Mouse (Mus musculus): ENCODE measurements around the gene Krtap19-4. TPM values are rescaled to one million over a fixed set of nuclear protein-coding genes. Genes with fewer than 3 reads are reported as not detected.

Krtap19-4 gene
- polyA plus RNA-seq (2016; fragmentation: Nextera tagmentation; extraction: Ambion mirVana), result not detected in 2 replicates

GRCm38 (mm10) chr16:88884989-88885388 lies at the start of gene Krtap19-4:
Krtap19-4 (minus strand) TSS chr16:88885089.
- H3K9me3 ChIP-seq, result no peaks in the 10 kb centered on the region
- no peak within 1 kb of the TSS for H3K27ac ChIP-seq
- WGBS, result 95% methylated on average over 5 of the region's 5 CpGs
- DNase-seq (ENCODE audit: extremely low spot score, low spot score), result no peak
- H3K36me3 ChIP-seq (replicated peaks), result no peaks in the 10 kb centered on the region
- no peak within 1 kb of the TSS for H3K4me3 ChIP-seq
- no peaks in the 10 kb centered on the region for H3K27me3 ChIP-seq (ENCODE audit: poor library complexity, severe bottlenecking)
- no peaks in the 10 kb centered on the region for H3K4me1 ChIP-seq

- Histone ChIP-seq H3K4me1 (no peaks in the 10 kb centered on the region), H3K27ac (no peak within 1 kb of the TSS), H3K9me3 (no peaks in the 10 kb centered on the region), H3K4me3 (no peak within 1 kb of the TSS), H3K36me3 (replicated peaks) (no peaks in the 10 kb centered on the region), H3K27me3 (ENCODE audit: poor library complexity, severe bottlenecking) (no peaks in the 10 kb centered on the region)
- WGBS, result 94% methylated on average over 3 of the region's 3 CpGs
- DNase-seq (ENCODE audit: extremely low spot score, low spot score), result no peak
Observed at GRCm38 (mm10) chr16:88932165-88932564, 47.3 kb upstream of the Krtap19-4 start, which contains the start of gene Krtap19-9b. Krtap19-9b (minus strand) TSS chr16:88932265.

GRCm38 (mm10) chr16:88896357-88896756 lies 11.5 kb upstream of the Krtap19-4 start, which contains the start of gene Krtap19-5:
Krtap19-5 (minus strand) TSS chr16:88896457.
- WGBS, result 93% methylated on average over 6 of the region's 6 CpGs
- Histone ChIP-seq H3K4me3 (no peak within 1 kb of the TSS), H3K27me3 (ENCODE audit: poor library complexity, severe bottlenecking) (no peaks in the 10 kb centered on the region), H3K9me3 (no peaks in the 10 kb centered on the region), H3K27ac (no peak within 1 kb of the TSS), H3K36me3 (replicated peaks) (no peaks in the 10 kb centered on the region), H3K4me1 (no peaks in the 10 kb centered on the region)
- DNase-seq (ENCODE audit: extremely low spot score, low spot score), result no peak

DNA sequence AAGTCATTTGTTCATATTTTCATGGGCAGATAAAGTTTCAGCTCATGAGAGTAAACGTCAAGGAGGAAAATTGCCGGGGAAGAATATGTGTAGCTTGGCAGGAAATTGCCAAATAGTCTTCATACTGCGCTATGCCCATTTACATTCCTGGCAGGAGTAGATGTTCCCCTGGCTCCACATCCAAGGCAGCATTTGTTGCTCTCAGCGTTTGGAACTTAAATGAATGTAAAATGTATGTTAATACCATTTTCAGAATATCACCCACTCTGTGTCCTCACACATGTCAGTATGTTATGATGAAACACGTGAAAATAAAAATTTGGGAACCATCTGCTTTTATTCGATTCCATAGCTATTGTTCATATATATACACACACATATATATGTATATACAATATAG lies 2.0 kb upstream of the Krtap19-4 start:
- no peaks in the 10 kb centered on the region for H3K36me3 ChIP-seq (replicated peaks)
- WGBS, result 94% methylated on average over 6 of the region's 6 CpGs
- no peaks in the 10 kb centered on the region for H3K4me1 ChIP-seq
- DNase-seq (ENCODE audit: extremely low spot score, low spot score), result no peak
- H3K27me3 ChIP-seq (ENCODE audit: poor library complexity, severe bottlenecking), result no peaks in the 10 kb centered on the region
- no peaks in the 10 kb centered on the region for H3K9me3 ChIP-seq
- no peak overlapping the region for H3K4me3 ChIP-seq
- H3K27ac ChIP-seq, result no peak overlapping the region

GRCm38 (mm10) chr16:88877938-88878337 lies 7.0 kb downstream of the Krtap19-4 start, which contains the start of gene Krtap19-3:
Krtap19-3 (minus strand) TSS chr16:88878038.
- WGBS, result 90% methylated on average over 2 of the region's 2 CpGs
- DNase-seq (ENCODE audit: extremely low spot score, low spot score), result no peak
- H3K36me3 ChIP-seq (replicated peaks), result no peaks in the 10 kb centered on the region
- H3K27ac ChIP-seq, result no peak within 1 kb of the TSS
- no peaks in the 10 kb centered on the region for H3K4me1 ChIP-seq
- no peaks in the 10 kb centered on the region for H3K9me3 ChIP-seq
- H3K27me3 ChIP-seq (ENCODE audit: poor library complexity, severe bottlenecking), result no peaks in the 10 kb centered on the region
- no peak within 1 kb of the TSS for H3K4me3 ChIP-seq

GRCm38 (mm10) chr16:88874169-88874568 lies 10.7 kb downstream of the Krtap19-4 start, which contains the start of gene Krtap19-2:
Krtap19-2 (minus strand) TSS chr16:88874269.
- DNase-seq (ENCODE audit: extremely low spot score, low spot score), result no peak
- no peak within 1 kb of the TSS for H3K27ac ChIP-seq
- 95% methylated on average over 3 of the region's 3 CpGs for WGBS
- no peaks in the 10 kb centered on the region for H3K36me3 ChIP-seq (replicated peaks)
- H3K9me3 ChIP-seq, result no peaks in the 10 kb centered on the region
- H3K27me3 ChIP-seq (ENCODE audit: poor library complexity, severe bottlenecking), result no peaks in the 10 kb centered on the region
- no peak within 1 kb of the TSS for H3K4me3 ChIP-seq
- no peaks in the 10 kb centered on the region for H3K4me1 ChIP-seq

DNA sequence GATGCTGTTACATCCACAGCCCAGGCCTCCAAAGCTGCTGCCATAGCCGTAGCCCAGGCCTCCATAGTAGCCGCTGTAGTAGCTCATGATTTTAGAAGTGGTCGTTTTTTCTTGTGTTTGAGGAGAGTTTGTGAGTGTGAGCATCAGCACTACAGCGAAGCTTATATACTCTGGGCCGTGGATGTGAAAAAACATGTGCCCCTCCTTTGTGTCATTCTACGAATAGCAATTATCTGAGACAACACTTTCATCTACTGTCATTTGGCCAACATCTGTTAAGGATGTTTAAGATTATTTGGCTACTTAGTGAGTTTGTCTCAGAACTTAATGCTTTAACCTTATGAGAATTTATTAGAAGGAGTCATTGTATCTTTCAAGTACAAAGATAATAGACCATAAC lies 15.6 kb downstream of the Krtap19-4 start, which contains the start of gene Krtap19-1:
TSS of gene Krtap19-1 (minus strand) at position 101 of the 400 bp plus-strand sequence.
- WGBS, result 86% methylated on average over 6 of the region's 6 CpGs
- H3K4me1 ChIP-seq, result no peaks in the 10 kb centered on the region
- H3K36me3 ChIP-seq (replicated peaks), result no peaks in the 10 kb centered on the region
- DNase-seq (ENCODE audit: extremely low spot score, low spot score), result no peak
- H3K27ac ChIP-seq, result no peak within 1 kb of the TSS
- H3K27me3 ChIP-seq (ENCODE audit: poor library complexity, severe bottlenecking), result no peaks in the 10 kb centered on the region
- H3K4me3 ChIP-seq, result no peak within 1 kb of the TSS
- no peaks in the 10 kb centered on the region for H3K9me3 ChIP-seq

- 89% methylated on average over 4 of the region's 4 CpGs for WGBS
- Histone ChIP-seq H3K9me3 (no peaks in the 10 kb centered on the region), H3K4me1 (no peaks in the 10 kb centered on the region), H3K36me3 (replicated peaks) (no peaks in the 10 kb centered on the region), H3K4me3 (no peak overlapping the region), H3K27me3 (ENCODE audit: poor library complexity, severe bottlenecking) (no peaks in the 10 kb centered on the region), H3K27ac (no peak overlapping the region)
- DNase-seq (ENCODE audit: extremely low spot score, low spot score), result no peak
Observed at GRCm38 (mm10) chr16:88864887-88865407, 19.9 kb downstream of the Krtap19-4 start.

GRCm38 (mm10) chr16:88851450-88851849 lies 33.4 kb downstream of the Krtap19-4 start:
- no peak for DNase-seq (ENCODE audit: extremely low spot score, low spot score)
- WGBS, result 16% methylated on average over 5 of the region's 5 CpGs
- Histone ChIP-seq H3K27ac (no peak overlapping the region), H3K9me3 (no peaks in the 10 kb centered on the region), H3K4me1 (no peaks in the 10 kb centered on the region), H3K36me3 (replicated peaks) (no peaks in the 10 kb centered on the region), H3K4me3 (no peak overlapping the region), H3K27me3 (ENCODE audit: poor library complexity, severe bottlenecking) (no peaks in the 10 kb centered on the region)

- no peaks in the 10 kb centered on the region for H3K4me1 ChIP-seq
- H3K27me3 ChIP-seq (ENCODE audit: poor library complexity, severe bottlenecking), result no peaks in the 10 kb centered on the region
- no peak overlapping the region for H3K27ac ChIP-seq
- 87% methylated on average over 4 of the region's 4 CpGs for WGBS
- no peak for DNase-seq (ENCODE audit: extremely low spot score, low spot score)
- no peaks in the 10 kb centered on the region for H3K9me3 ChIP-seq
- no peak overlapping the region for H3K4me3 ChIP-seq
- no peaks in the 10 kb centered on the region for H3K36me3 ChIP-seq (replicated peaks)
Observed at GRCm38 (mm10) chr16:88848558-88848957, 36.3 kb downstream of the Krtap19-4 start.

GRCm38 (mm10) chr16:88847363-88847762 lies 37.5 kb downstream of the Krtap19-4 start:
- Histone ChIP-seq H3K4me1 (no peaks in the 10 kb centered on the region), H3K9me3 (no peaks in the 10 kb centered on the region), H3K27ac (no peak overlapping the region), H3K27me3 (ENCODE audit: poor library complexity, severe bottlenecking) (no peaks in the 10 kb centered on the region), H3K4me3 (no peak overlapping the region), H3K36me3 (replicated peaks) (no peaks in the 10 kb centered on the region)
- 93% methylated on average over 1 of the region's 1 CpGs for WGBS
- no peak for DNase-seq (ENCODE audit: extremely low spot score, low spot score)

Measured in forebrain, embryonic 10.5 days (tissue).